Mouse (Mus musculus) activated CD4-positive, CD25-positive, alpha-beta regulatory T cell (primary cell): ENCODE results near the gene Olfr191. TPM values are rescaled to one million over a fixed set of nuclear protein-coding genes. Genes with fewer than 3 reads are reported as not detected.

Source experiments
- polyA plus RNA-seq, 2 experiments: library from polyadenylated mRNA; unstranded; fragments of 100-300 nt; shearing (Covaris generic); gene quantifications; one replicate each; pipeline ENCODE4 v1.2.1; 2017

Olfr191 gene
- not detected for polyA plus RNA-seq

DNA sequence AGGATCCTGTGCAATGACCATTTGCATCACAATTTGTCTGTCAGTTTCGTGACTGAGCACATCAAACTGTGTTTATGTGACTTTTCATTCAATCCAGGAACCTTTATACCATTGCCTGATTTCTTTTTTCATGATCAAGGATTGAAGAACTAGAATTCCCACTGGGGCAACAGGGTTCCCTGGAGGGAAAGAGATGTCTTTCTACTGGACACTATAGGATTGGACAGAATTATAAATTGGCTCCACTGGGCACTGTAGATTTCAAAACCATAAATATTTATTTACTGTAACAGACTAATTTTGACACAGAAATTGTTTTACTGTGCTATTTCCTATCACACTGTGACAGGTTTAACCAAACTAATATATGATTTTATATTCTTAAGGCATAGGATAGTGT, at the start of gene Olfr191:
TSS of gene Olfr191 (minus strand) at position 101 of the 400 bp plus-strand sequence.

DNA sequence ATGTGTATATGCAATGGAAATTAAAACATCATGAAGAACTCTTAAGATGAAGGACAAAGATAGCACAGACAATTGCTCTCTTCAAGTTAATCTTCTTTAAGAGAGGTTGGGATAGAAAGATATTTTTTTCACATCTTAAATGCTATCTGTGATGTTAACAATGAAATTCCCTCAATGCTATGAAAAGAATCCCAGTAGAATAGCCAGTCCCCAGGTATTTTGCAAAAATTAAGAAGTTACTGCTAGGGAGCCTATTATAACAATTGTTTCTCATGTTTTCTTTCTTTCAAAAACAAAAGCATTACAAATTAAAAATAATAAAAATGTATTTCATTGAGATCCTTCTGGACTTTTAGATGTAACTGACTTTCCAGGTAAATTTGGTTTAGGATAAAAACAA, 31.3 kb upstream of the Olfr191 start, which contains the start of gene Olfr194:
TSS of gene Olfr194 (minus strand) at position 101 of the 400 bp plus-strand sequence.

GRCm38 (mm10) chr16:59111781-59112180, 22.2 kb upstream of the Olfr191 start, which contains the start of gene Olfr193:
Olfr193 (minus strand) TSS chr16:59111881.

DNA sequence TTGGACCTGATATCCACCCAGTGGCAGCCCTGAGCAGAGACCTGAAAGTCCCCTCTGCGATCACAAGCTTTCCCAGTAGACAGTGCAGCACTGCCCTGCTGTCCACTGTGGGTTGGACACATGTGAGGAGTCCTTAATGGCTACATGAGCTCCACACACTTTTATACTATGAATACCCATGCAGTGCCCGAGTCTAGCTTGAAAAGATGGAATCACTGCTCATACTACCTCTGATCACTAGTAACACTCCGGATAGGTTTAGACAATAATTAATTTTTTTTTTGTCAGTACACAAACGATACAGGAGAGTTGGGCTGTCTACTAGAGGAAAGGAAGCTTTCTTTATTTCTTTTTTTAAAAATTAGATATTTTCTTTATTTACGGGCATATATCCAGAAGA, 11.7 kb downstream of the Olfr191 start, which contains the start of gene Olfr190:
TSS of gene Olfr190 (minus strand) at position 101 of the 400 bp plus-strand sequence.

DNA sequence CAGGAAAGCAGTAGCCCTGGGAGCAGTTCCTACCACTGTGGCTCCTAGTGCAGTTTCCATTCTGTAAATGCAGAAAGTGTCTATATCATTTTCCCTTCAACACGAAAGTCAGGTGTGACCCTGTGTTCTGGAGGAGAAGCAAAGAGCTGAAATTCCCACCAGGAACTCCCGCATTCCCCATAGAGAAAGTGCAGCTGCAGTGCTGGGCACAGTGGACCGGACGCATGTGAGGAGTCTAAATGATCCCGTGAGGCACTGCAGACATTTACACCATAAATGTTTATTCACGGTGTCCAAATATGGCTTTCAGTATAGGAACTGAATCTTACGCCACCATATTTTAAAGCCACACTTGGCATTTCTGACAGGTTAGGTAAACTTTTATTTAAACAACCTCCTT, 49.9 kb downstream of the Olfr191 start, which contains the start of gene Olfr187:
TSS of gene Olfr187 (minus strand) at position 58 of the 400 bp plus-strand sequence.

Other genes with a start within 250 kb of the Olfr191 start
- gene Olfr177, start 215.1 kb downstream of the Olfr191 start, polyA plus RNA-seq, result not detected
- not detected for gene Olfr178, start 197.8 kb downstream of the Olfr191 start, polyA plus RNA-seq
- gene Olfr181, start 161.1 kb downstream of the Olfr191 start, polyA plus RNA-seq, result under 1 TPM in 1 of 2 experiments, not detected in 1; 0.08 TPM
- gene Olfr180, start 160.4 kb downstream of the Olfr191 start, polyA plus RNA-seq, result not detected
- not detected for gene Olfr183, start 94.5 kb downstream of the Olfr191 start, polyA plus RNA-seq
- gene Olfr186, start 59.5 kb downstream of the Olfr191 start, polyA plus RNA-seq, result not detected
- gene Olfr187, start 50.1 kb downstream of the Olfr191 start, polyA plus RNA-seq, result under 1 TPM in 1 of 2 experiments, not detected in 1; 0.47 TPM
- gene Olfr190, start 11.8 kb downstream of the Olfr191 start, polyA plus RNA-seq, result not detected
- gene Olfr193, start 22.1 kb upstream of the Olfr191 start, polyA plus RNA-seq, result not detected
- under 1 TPM in 1 of 2 experiments, not detected in 1; 0.08 TPM for gene Olfr194, start 31.2 kb upstream of the Olfr191 start, polyA plus RNA-seq
- gene Olfr195, start 57.2 kb upstream of the Olfr191 start, polyA plus RNA-seq, result not detected
- not detected for gene Olfr196, start 80.6 kb upstream of the Olfr191 start, polyA plus RNA-seq
- not detected for gene Olfr198, start 113.7 kb upstream of the Olfr191 start, polyA plus RNA-seq
- gene Olfr199, start 129.9 kb upstream of the Olfr191 start, polyA plus RNA-seq, result not detected
- not detected for gene Olfr201, start 182.8 kb upstream of the Olfr191 start, polyA plus RNA-seq
- not detected for gene Olfr202, start 197.0 kb upstream of the Olfr191 start, polyA plus RNA-seq
- not detected for gene Olfr203, start 209.1 kb upstream of the Olfr191 start, polyA plus RNA-seq
- gene Olfr204, start 228.4 kb upstream of the Olfr191 start, polyA plus RNA-seq, result under 1 TPM in 1 of 2 experiments, not detected in 1; 0.04 TPM
- gene Olfr205, start 241.3 kb upstream of the Olfr191 start, polyA plus RNA-seq, result not detected